Comparison of ENCODE assay signal across 19 mouse cellular contexts in genomic region chr4:142500541-142500940, GRCm38 (mm10).
DNase-seq lines count a peak whose midpoint lies in the region; ATAC-seq and TF ChIP-seq lines count a peak whose summit lies in the region.
"Had no signal": no experiment of that assay in that cellular context is flagged by ENCODE, and none has a peak within 500 bp of the region (broad histone marks: within the 10 kb centered on the region; RNA-seq: fewer than 3 reads in every experiment).

No protein-coding gene starts in this region.

- peak overlapping the region; percentile 44; the same call in 1 of the 2 replicates for H3K27ac ChIP-seq in forebrain, embryonic 13.5 days
- no peak overlapping the region for H3K27ac ChIP-seq in forebrain, postnatal 0 days (ENCODE audit: low read depth, low read length)
- H3K27ac ChIP-seq in neural tube, embryonic 12.5 days = no peak overlapping the region
- no peak overlapping the region for H3K27ac ChIP-seq in kidney, adult 2 months (ENCODE audit: insufficient read depth, low read depth, low read length)
- H3K27ac ChIP-seq: embryonic facial prominence, embryonic 10.5 days; heart, adult 2 months; heart, embryonic 15.5 days; hindbrain, embryonic 15.5 days had no signal

- no peak overlapping the region for H3K4me3 ChIP-seq in forebrain, embryonic 13.5 days
- no peak overlapping the region for H3K4me3 ChIP-seq in forebrain, postnatal 0 days (ENCODE audit: low read depth, low read length)
- no peak overlapping the region for H3K4me3 ChIP-seq in neural tube, embryonic 12.5 days
- no peak overlapping the region for H3K4me3 ChIP-seq in kidney, adult 2 months (ENCODE audit: insufficient read depth, low read depth, low read length)
- H3K4me3 ChIP-seq: embryonic facial prominence, embryonic 10.5 days; heart, adult 2 months; heart, embryonic 15.5 days; hindbrain, embryonic 15.5 days had no signal

- TF ChIP-seq POLR2A in kidney, adult 2 months (IDR thresholded peaks at IDR 0.05; ENCODE audit: low read depth, low read length) = no peak

- H3K9ac ChIP-seq in forebrain, embryonic 13.5 days = no peak overlapping the region
- H3K9ac ChIP-seq in forebrain, postnatal 0 days = no peak overlapping the region
- no peak overlapping the region for H3K9ac ChIP-seq in neural tube, embryonic 12.5 days
- H3K9ac ChIP-seq: heart, embryonic 15.5 days; hindbrain, embryonic 15.5 days had no signal

- WGBS in forebrain, embryonic 13.5 days = 70% methylated on average over 7 of the region's 7 CpGs
- 45% methylated on average over 7 of the region's 7 CpGs for WGBS in forebrain, postnatal 0 days
- WGBS in neural tube, embryonic 12.5 days = 77% methylated on average over 7 of the region's 7 CpGs
- WGBS in kidney, adult 2 months = 62% methylated on average over 7 of the region's 7 CpGs

- no peaks in the 10 kb centered on the region for H3K9me3 ChIP-seq in forebrain, embryonic 13.5 days (replicated peaks)
- no peaks in the 10 kb centered on the region for H3K9me3 ChIP-seq in forebrain, postnatal 0 days (ENCODE audit: low read length)
- H3K9me3 ChIP-seq in neural tube, embryonic 12.5 days = no peaks in the 10 kb centered on the region
- H3K9me3 ChIP-seq: embryonic facial prominence, embryonic 10.5 days; heart, embryonic 15.5 days; hindbrain, embryonic 15.5 days had no signal

- no peak for ATAC-seq in forebrain, embryonic 13.5 days
- ATAC-seq in forebrain, postnatal 0 days = no peak
- ATAC-seq in neural tube, embryonic 12.5 days (ENCODE audit: low FRiP score, low read depth) = peak; percentile 24; the same call in 1 of the 2 replicates
- ATAC-seq: activated CD4-positive, CD25-positive, alpha-beta regulatory T cell, adult 4 months; forebrain, embryonic 16.5 days; Patski had no signal

- no peaks in the 10 kb centered on the region for H3K36me3 ChIP-seq in forebrain, embryonic 13.5 days (ENCODE audit: poor library complexity, severe bottlenecking)
- H3K36me3 ChIP-seq in forebrain, postnatal 0 days (ENCODE audit: insufficient read depth) = no peaks in the 10 kb centered on the region
- H3K36me3 ChIP-seq in neural tube, embryonic 12.5 days = no peaks in the 10 kb centered on the region
- no peaks in the 10 kb centered on the region for H3K36me3 ChIP-seq in kidney, adult 2 months (ENCODE audit: control insufficient read depth, insufficient read depth, low read length)
- H3K36me3 ChIP-seq: embryonic facial prominence, embryonic 10.5 days; heart, embryonic 15.5 days; hindbrain, embryonic 15.5 days had no signal

- H3K4me2 ChIP-seq in forebrain, embryonic 13.5 days = no peak overlapping the region
- H3K4me2 ChIP-seq in forebrain, postnatal 0 days (ENCODE audit: low read depth) = no peak overlapping the region
- H3K4me2 ChIP-seq in neural tube, embryonic 12.5 days (replicated peaks) = no peak overlapping the region
- H3K4me2 ChIP-seq: heart, embryonic 11.5 days; heart, embryonic 15.5 days; hindbrain, embryonic 15.5 days had no signal

- peaks cover 26% of the 10 kb centered on the region for H3K4me1 ChIP-seq in forebrain, embryonic 13.5 days
- H3K4me1 ChIP-seq in forebrain, postnatal 0 days (ENCODE audit: insufficient read depth) = no peaks in the 10 kb centered on the region
- peaks cover 18% of the 10 kb centered on the region for H3K4me1 ChIP-seq in neural tube, embryonic 12.5 days
- H3K4me1 ChIP-seq in kidney, adult 2 months (ENCODE audit: control insufficient read depth, insufficient read depth, low read length) = no peaks in the 10 kb centered on the region
- H3K4me1 ChIP-seq: heart, embryonic 15.5 days had no signal

- TF ChIP-seq CTCF in forebrain, postnatal 0 days (IDR thresholded peaks at IDR 0.05; ENCODE audit: low read depth) = no peak
- no peak for TF ChIP-seq CTCF in kidney, adult 2 months (conservative IDR thresholded peaks at IDR 0.05; ENCODE audit: insufficient read depth, insufficient read length, low read depth, low read length)

- intact Hi-C loops in left cerebral cortex, postnatal 4 days (cut with DNase I) = no loop called here

- H3K27me3 ChIP-seq in forebrain, embryonic 13.5 days = no peaks in the 10 kb centered on the region
- H3K27me3 ChIP-seq in forebrain, postnatal 0 days (ENCODE audit: insufficient read depth, low read length) = no peaks in the 10 kb centered on the region
- H3K27me3 ChIP-seq in neural tube, embryonic 12.5 days (replicated peaks) = no peaks in the 10 kb centered on the region
- H3K27me3 ChIP-seq in kidney, adult 2 months (replicated peaks; ENCODE audit: control insufficient read depth, insufficient read depth, low read length) = no peaks in the 10 kb centered on the region
- H3K27me3 ChIP-seq: CH12.LX; hindbrain, embryonic 15.5 days had no signal

- no peak for DNase-seq in forebrain, postnatal 0 days
- DNase-seq in left cerebral cortex, postnatal 4 days = peak; percentile 74
- DNase-seq in left cerebral cortex, adult 8-10 months (ENCODE audit: low spot score in 2 of 2) = no peak
- DNase-seq in neural tube, embryonic 10.5 days (ENCODE audit: extremely low spot score, low spot score) = no peak
- DNase-seq in kidney, adult 2 months = no peak
- DNase-seq: adrenal gland, postnatal 14 days; gastrocnemius, postnatal 14 days; heart, adult 2 months; heart, postnatal 14 days had no signal
